Mouse (Mus musculus) heart, postnatal 0 days (tissue): ENCODE measurements at regions not wholly inside any gene's neighbourhood (a gene's known extent, or its start where the extent isn't known, plus 50 kb on each side); places are given as distances from the start of the nearest gene placed in this dataset.

Experiments used
- CTCF ChIP-seq: IDR thresholded peaks from 2 replicates; pipeline ENCODE4 v1.5.1; 2016; ENCODE audit warnings: antibody characterized with exemption, control low read depth, low read depth
- EP300 ChIP-seq: IDR thresholded peaks from 2 replicates; pipeline ENCODE4 v1.6.1; 2016; ENCODE audit warnings: antibody characterized with exemption, low read depth

DNA sequence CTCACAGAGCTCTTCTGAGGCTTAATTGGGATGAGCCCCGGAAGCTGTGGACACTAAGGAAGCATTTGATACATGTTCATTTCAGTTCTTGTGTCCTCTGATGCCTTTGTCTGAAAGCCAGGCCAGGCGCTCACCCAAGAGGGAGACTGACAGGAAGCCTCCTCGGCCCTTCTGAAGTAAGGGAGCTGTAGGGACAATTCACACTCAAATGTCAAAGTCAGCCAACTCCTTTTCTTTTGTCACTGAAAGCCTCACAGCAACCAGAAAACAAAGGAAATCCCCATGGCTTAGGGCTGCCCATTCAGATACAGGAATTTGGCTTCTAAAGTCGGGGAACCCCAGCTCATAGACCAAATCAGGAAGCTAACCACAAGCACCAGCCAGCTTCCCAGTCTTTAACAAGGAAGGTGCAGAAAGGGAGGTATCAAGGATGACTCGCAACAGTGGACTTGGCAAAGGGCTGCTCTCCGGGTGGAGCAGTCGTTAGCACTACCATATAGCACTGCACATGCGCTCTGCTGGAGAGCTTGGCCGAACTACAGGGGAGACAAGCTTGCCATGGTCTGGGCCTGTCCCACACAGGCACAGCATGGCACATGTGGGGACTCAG lies 66.0 kb upstream of the Vash1 start:
- TF ChIP-seq CTCF (no peak), EP300 (no peak)
